Mouse (Mus musculus) urinary bladder, postnatal 36 days (tissue): ENCODE measurements around the gene C1galt1.

ENCODE experiments used
- DNase-seq, 2 experiments: peaks; one replicate each; pipeline ENCODE4 v3.0.0; 2022; ENCODE audit warnings: low spot score in 2 of 2, mixed read lengths in 1 of 2

Gene C1galt1

GRCm38 (mm10) chr6:7858586-7858985 is 13.9 kb downstream of the C1galt1 start:
- DNase-seq: no peak

- no peak for DNase-seq
Measured at GRCm38 (mm10) chr6:7859161-7859560, 14.5 kb downstream of the C1galt1 start.

GRCm38 (mm10) chr6:7861033-7861432 is 16.4 kb downstream of the C1galt1 start:
- no peak for DNase-seq

- DNase-seq: no peak
Measured at GRCm38 (mm10) chr6:7863354-7863753, 18.7 kb downstream of the C1galt1 start.

- DNase-seq: no peak
Measured at GRCm38 (mm10) chr6:7876836-7877235, 32.2 kb downstream of the C1galt1 start.

GRCm38 (mm10) chr6:7881595-7882128 is 37.0 kb downstream of the C1galt1 start:
- no peak for DNase-seq

- peak in 1 of 2 experiments; percentile 67 for DNase-seq
Measured at GRCm38 (mm10) chr6:7882520-7882919, 37.9 kb downstream of the C1galt1 start.

GRCm38 (mm10) chr6:7885994-7886684 is 41.5 kb downstream of the C1galt1 start:
- no peak for DNase-seq

GRCm38 (mm10) chr6:7886685-7887004 is 42.0 kb downstream of the C1galt1 start:
- DNase-seq: no peak

- no peak for DNase-seq
Measured at GRCm38 (mm10) chr6:7896339-7896738, 51.7 kb downstream of the C1galt1 start.

GRCm38 (mm10) chr6:7912015-7912414 is 67.4 kb downstream of the C1galt1 start:
- no peak for DNase-seq
